In the genomic region with DNA sequence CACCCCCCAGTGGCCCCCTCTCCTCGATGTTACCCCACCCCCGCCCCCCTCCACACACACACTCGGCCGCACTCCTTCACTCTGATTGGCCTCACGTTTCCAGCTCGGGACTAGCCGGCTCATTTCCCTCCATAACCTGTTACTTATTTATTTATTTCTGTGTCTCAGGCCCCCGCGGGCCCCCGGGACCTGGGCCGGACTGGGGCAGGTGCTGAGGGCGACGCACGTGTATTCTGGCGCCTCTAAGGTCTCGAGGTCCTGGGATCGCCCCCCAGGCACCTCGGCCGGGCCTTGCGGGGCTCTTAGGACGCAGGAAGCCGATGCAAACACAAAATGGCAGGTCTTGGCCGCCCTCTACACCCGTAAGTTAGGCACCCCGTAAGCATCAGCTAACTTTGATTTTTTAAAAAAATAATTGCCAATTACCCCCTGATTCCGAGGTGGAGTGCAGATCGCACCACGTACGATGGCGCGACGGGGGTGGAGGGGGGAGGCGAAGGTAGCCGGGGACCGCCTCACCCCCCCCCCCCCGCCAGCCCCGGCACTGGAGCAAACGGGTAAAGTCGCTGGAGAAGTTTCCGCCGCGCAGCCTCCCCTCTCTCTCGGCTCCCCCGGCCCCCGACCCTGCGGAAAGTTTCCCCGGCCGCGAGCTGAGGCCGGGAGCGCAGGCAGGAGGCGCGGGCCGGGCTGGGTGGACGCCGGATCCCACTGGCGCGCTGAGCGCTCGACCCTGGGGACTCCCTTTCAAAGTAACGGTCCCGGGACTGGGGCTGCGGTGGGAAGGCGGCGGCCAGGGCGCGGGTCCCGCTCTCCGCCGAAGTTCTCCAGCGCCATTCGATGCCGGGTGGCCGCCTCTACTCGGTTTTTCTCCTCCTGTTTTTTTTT, we compare ENCODE assay signal across 9 mouse cellular contexts. TPM values are rescaled to one million over a fixed set of nuclear protein-coding genes. Genes with fewer than 3 reads are reported as not detected.
DNase-seq lines count a peak whose midpoint lies in the region; ATAC-seq and TF ChIP-seq lines count a peak whose summit lies in the region.
"Had no signal": no experiment of that assay in that cellular context is flagged by ENCODE, and none has a peak within 500 bp of the region (broad histone marks: within the 10 kb centered on the region; RNA-seq: fewer than 3 reads in every experiment).

No protein-coding gene starts in this region.

- peak; percentile 45 to 57 for DNase-seq in layer of hippocampus, postnatal 10 days (ENCODE audit: low spot score in 2 of 2)
- DNase-seq in layer of hippocampus, adult 9-10 months (ENCODE audit: low spot score), result no peak
- peak; percentile 51 for DNase-seq in adrenal gland, postnatal 10 days
- peak; percentile 77 for DNase-seq in embryonic facial prominence, embryonic 14.5 days (ENCODE audit: low spot score)
- DNase-seq in liver, postnatal 0 days, result no peak
- DNase-seq in testis, postnatal 10 days (ENCODE audit: low spot score), result peak; percentile 64
- DNase-seq in left cerebral cortex, adult 8-10 months (ENCODE audit: low spot score in 2 of 2), result no peak

- 1% methylated on average over 51 of the region's 75 CpGs for WGBS in embryonic facial prominence, embryonic 14.5 days
- WGBS in hindbrain, embryonic 12.5 days, result under 1% methylated on average over 54 of the region's 75 CpGs
- WGBS in liver, postnatal 0 days (ENCODE audit: insufficient replicate concordance), result under 1% methylated on average over 58 of the region's 75 CpGs

- H3K27ac ChIP-seq in embryonic facial prominence, embryonic 14.5 days (replicated peaks; ENCODE audit: low read depth, low read length), result no peak overlapping the region; the same call in 1 of the 2 replicates
- peak overlapping the region; percentile 93 for H3K27ac ChIP-seq in hindbrain, embryonic 12.5 days
- H3K27ac ChIP-seq in liver, postnatal 0 days (ENCODE audit: low read depth), result no peak overlapping the region

- no peak for TF ChIP-seq EP300 in liver, postnatal 0 days (IDR thresholded peaks at IDR 0.05; ENCODE audit: low read depth)

- peak; percentile 23; the same call in 1 of the 2 replicates for ATAC-seq in embryonic facial prominence, embryonic 14.5 days (ENCODE audit: low read depth)
- ATAC-seq in hindbrain, embryonic 12.5 days (ENCODE audit: low FRiP score), result peak; percentile 36
- no peak for ATAC-seq in liver, postnatal 0 days

- no peak for TF ChIP-seq CTCF in liver, postnatal 0 days (IDR thresholded peaks at IDR 0.05; ENCODE audit: low read depth)

- H3K4me3 ChIP-seq in embryonic facial prominence, embryonic 14.5 days (ENCODE audit: low read depth, low read length), result peak overlapping the region; percentile 57
- peak overlapping the region; percentile 67 for H3K4me3 ChIP-seq in hindbrain, embryonic 12.5 days
- H3K4me3 ChIP-seq in liver, postnatal 0 days (ENCODE audit: low read depth, low read length), result peak overlapping the region; percentile 40

- H3K4me1 ChIP-seq in embryonic facial prominence, embryonic 14.5 days (ENCODE audit: control insufficient read depth, insufficient read depth, low read length), result peaks cover 6% of the 10 kb centered on the region; the same call in 1 of the 2 replicates
- H3K4me1 ChIP-seq in hindbrain, embryonic 12.5 days, result peaks cover 26% of the 10 kb centered on the region
- H3K4me1 ChIP-seq in liver, postnatal 0 days (ENCODE audit: insufficient read depth), result peaks cover 2% of the 10 kb centered on the region; the same call in 1 of the 2 replicates

- peaks cover 91% of the 10 kb centered on the region for H3K27me3 ChIP-seq in embryonic facial prominence, embryonic 14.5 days (replicated peaks; ENCODE audit: control insufficient read depth, insufficient read depth, low read length)
- H3K27me3 ChIP-seq in hindbrain, embryonic 12.5 days, result peaks cover 9% of the 10 kb centered on the region; the same call in 1 of the 2 replicates
- peaks cover 96% of the 10 kb centered on the region for H3K27me3 ChIP-seq in liver, postnatal 0 days (ENCODE audit: insufficient read depth, low read length)

- no peaks in the 10 kb centered on the region for H3K36me3 ChIP-seq in embryonic facial prominence, embryonic 14.5 days (ENCODE audit: control insufficient read depth, insufficient read depth, low read length)
- H3K36me3 ChIP-seq in hindbrain, embryonic 12.5 days, result no peaks in the 10 kb centered on the region
- no peaks in the 10 kb centered on the region for H3K36me3 ChIP-seq in liver, postnatal 0 days (replicated peaks; ENCODE audit: insufficient read depth, low read length)

- no peaks in the 10 kb centered on the region for H3K9me3 ChIP-seq in embryonic facial prominence, embryonic 14.5 days (ENCODE audit: control insufficient read depth, low read length)
- no peaks in the 10 kb centered on the region for H3K9me3 ChIP-seq in hindbrain, embryonic 12.5 days (replicated peaks)
- H3K9me3 ChIP-seq in liver, postnatal 0 days (ENCODE audit: low read length), result no peaks in the 10 kb centered on the region

- peak overlapping the region; percentile 99 for H3K4me2 ChIP-seq in embryonic facial prominence, embryonic 14.5 days (ENCODE audit: low read depth, low read length)
- H3K4me2 ChIP-seq in hindbrain, embryonic 12.5 days (replicated peaks), result peak overlapping the region; percentile 78
- peak overlapping the region; percentile 72 for H3K4me2 ChIP-seq in liver, postnatal 0 days (ENCODE audit: low read depth, low read length)

- H3K9ac ChIP-seq in embryonic facial prominence, embryonic 14.5 days (ENCODE audit: low read depth, low read length), result peak overlapping the region; percentile 69
- H3K9ac ChIP-seq in hindbrain, embryonic 12.5 days, result peak overlapping the region; percentile 83
- no peak overlapping the region; the same call in 1 of the 2 replicates for H3K9ac ChIP-seq in liver, postnatal 0 days (replicated peaks)

RNA-seq across cellular contexts. Expression of a gene that starts 1.7 kb away (rescaled TPM):
- 10 to 100 TPM; 41.8 to 45.8 TPM for total RNA-seq in layer of hippocampus, postnatal 10 days (2021)
- 1 to 10 TPM; 3.3 to 6.4 TPM for total RNA-seq in adrenal gland, postnatal 10 days (2021)
- polyA plus RNA-seq in embryonic facial prominence, embryonic 14.5 days (2014; fragmentation: Nextera tagmentation; extraction: Ambion mirVana), result 7.2 and 7.7 TPM in 2 replicates
- 45.1 and 49.1 TPM in 2 replicates for polyA plus RNA-seq in hindbrain, embryonic 12.5 days (2016; fragmentation: Nextera tagmentation; extraction: Ambion mirVana)
- not detected in 2 replicates for polyA plus RNA-seq in liver, postnatal 0 days (2015; fragmentation: Nextera tagmentation; extraction: Ambion mirVana)
- 10 to 100 TPM; 39.6 to 46.8 (median 42.0) TPM for total RNA-seq in left cerebral cortex, adult 8-10 months (2022)
- total RNA-seq: MEL had no signal

Comparison
In these comparisons a context has a peak if more than half of its experiments do, and no peak if none do; other contexts are left out.
1. DNase-seq: peak in layer of hippocampus, postnatal 10 days (2 of 2), adrenal gland, postnatal 10 days (single experiment), embryonic facial prominence, embryonic 14.5 days (single experiment) and testis, postnatal 10 days (single experiment); none in layer of hippocampus, adult 9-10 months (single experiment), liver, postnatal 0 days (single experiment) and left cerebral cortex, adult 8-10 months (0 of 2).
2. RNA of a gene that starts 1.7 kb away (total RNA-seq): 41.8 to 45.8 TPM in layer of hippocampus, postnatal 10 days and 39.6 to 46.8 TPM in left cerebral cortex, adult 8-10 months; 3.3 to 6.4 TPM in adrenal gland, postnatal 10 days; every median in the first group is over 4 times any median in the second.
3. Peak in every context shown above with its lines, with median percentiles within 50 percentile points of each other: H3K4me2 ChIP-seq and H3K4me3 ChIP-seq.